Mouse (Mus musculus) neural tube, embryonic 10.5 days (tissue): ENCODE data around the gene Hspb6.

ENCODE experiments used
- DNase-seq: peaks from one replicate; pipeline ENCODE4 v3.0.0-alpha.2; 2017; ENCODE audit warnings: low spot score; ENCODE audit errors: extremely low spot score

Hspb6 gene

GRCm38 (mm10) chr7:30553021-30553589 lies 1.1 kb downstream of the Hspb6 start:
- no peak for DNase-seq

GRCm38 (mm10) chr7:30553810-30554584 lies 2.0 kb downstream of the Hspb6 start:
- DNase-seq = no peak

GRCm38 (mm10) chr7:30556894-30557536 lies 5.0 kb downstream of the Hspb6 start:
- no peak for DNase-seq

GRCm38 (mm10) chr7:30557901-30558514 lies 6.0 kb downstream of the Hspb6 start:
- no peak for DNase-seq

GRCm38 (mm10) chr7:30558656-30559442 lies 6.9 kb downstream of the Hspb6 start:
- DNase-seq = no peak

DNA sequence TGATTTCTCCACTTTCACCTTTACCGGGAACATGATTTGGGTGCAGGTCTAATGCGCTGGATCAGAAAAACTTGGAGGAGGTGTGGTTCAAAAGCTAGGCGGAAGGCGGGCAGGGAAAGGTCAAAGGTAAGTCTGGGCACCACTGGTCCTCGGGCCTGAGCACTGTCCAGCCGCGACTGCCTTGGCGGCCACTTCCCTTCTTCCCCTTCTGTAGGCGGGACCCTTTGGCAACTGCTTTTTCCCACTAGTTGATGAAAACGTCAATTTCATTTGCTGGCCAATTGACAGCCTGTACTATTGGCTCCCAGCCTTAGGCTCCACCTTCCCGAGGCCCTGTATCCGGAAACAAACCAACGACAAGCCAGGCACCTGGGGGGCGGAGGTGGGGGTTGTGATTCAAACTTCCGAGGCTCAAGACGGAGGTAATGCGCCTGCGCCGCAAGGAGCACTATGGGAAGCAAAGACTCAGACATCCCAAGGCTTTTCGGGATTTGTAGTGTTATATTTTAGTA lies 7.5 kb downstream of the Hspb6 start, which contains the start of gene Lin37:
Gene Lin37, minus strand, starts transcription at position 396 of the 512 bp plus-strand sequence.
- DNase-seq = peak; percentile 88

DNA sequence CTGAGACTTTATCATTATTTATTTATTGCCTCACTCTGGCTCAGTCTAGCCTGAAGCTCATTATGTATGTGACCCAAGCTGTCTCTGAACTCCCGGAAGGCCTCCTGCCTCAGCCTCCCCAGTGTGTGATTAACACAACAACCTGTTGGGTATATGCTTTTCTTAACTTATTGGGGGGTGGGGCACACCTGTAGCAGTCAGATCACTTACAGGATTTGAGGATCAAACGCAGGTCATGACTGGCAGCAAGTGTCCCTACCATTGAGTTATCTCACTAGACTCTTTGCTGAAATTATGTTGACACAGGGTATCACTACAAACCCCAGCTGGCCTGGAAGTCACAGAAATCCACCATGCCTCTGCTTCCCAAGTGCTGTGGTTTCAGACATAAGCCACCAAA lies 8.3 kb downstream of the Hspb6 start:
- no peak for DNase-seq

GRCm38 (mm10) chr7:30562526-30563116 lies 10.6 kb downstream of the Hspb6 start:
- DNase-seq = peak; percentile 48

- peak; percentile 94 for DNase-seq
Measured at GRCm38 (mm10) chr7:30563117-30563905, 11.3 kb downstream of the Hspb6 start, which contains the start of the genes U2af1l4, Gm49396 and Psenen. Gene U2af1l4, plus strand, starts transcription at chr7:30563301. Gene Gm49396, plus strand, starts transcription at chr7:30563344. Gene Psenen, minus strand, starts transcription at chr7:30563627.

- no peak for DNase-seq
Measured at GRCm38 (mm10) chr7:30563906-30564280, 11.9 kb downstream of the Hspb6 start.

DNA sequence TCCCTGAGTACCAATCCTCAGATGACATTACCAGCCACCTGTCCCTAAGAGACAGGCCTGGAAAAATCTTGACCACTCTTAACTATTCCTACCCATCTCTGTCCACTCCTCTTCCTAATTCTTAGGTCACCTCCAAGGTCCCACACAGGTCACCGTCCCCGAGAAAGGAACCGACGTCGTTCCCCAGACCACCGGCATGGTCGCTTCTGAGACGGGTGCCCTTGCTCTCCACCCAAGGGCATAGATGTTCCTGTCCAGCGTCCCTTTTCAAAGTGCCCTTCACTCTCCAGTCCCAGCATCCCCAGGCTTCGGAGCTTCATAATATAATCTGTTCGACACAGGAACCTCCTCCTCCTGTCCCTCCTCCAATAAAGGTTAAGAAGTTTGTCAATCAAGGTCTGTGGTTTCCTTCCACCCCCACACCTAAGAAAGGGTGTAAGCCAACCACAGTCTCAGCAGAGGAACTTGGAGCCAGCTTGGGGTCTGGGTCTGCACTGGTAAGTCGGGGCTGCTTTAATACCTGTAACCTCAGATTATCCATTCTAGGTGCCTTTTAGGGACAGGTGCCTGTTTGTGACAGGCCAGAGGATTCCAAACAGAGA lies 13.1 kb downstream of the Hspb6 start, which contains the start of gene Igflr1:
Gene Igflr1, plus strand, starts transcription at position 458 of the 602 bp plus-strand sequence.
- no peak for DNase-seq

GRCm38 (mm10) chr7:30566033-30566432 lies 14.1 kb downstream of the Hspb6 start:
- no peak for DNase-seq

DNA sequence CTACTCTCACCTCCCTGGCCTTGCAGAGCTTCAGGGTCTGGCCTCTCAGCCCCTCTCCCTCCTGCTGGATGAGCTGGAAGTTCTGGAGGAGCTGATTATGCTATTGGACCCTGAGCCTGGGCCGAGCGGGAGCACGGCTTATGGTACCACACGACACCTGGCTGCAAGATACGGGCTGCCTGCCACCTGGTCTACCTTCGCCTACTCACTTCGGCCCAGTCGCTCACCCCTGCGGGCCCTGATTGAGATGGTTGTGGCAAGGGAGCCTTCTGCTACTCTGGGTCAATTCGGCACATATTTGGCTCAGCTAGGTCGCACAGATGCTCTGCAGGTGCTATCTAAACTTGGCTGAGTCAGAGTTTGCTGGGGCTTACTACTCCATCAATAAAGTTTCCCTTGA lies 15.6 kb downstream of the Hspb6 start:
- no peak for DNase-seq

GRCm38 (mm10) chr7:30572389-30572788 lies 20.4 kb downstream of the Hspb6 start:
- no peak for DNase-seq

DNA sequence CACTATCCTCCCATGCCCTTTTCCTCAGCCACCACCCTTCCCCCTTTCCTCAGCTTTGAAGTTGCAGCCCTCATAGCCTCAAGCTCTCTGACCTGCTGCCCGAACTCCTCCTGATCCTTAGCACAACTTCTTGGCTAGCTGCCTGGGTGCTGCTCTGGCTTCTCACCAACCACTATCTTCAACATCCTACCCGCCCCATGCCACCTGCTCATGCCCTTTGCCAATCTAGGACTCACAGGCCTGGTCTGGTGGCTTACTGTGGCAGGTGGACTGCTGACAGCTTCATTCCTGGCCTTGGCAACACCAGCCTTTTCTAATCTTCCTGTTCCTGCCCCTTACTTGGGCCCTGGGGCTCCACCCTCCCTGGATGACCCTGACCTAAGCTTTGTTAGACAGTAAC lies 21.0 kb downstream of the Hspb6 start:
- no peak for DNase-seq

DNA sequence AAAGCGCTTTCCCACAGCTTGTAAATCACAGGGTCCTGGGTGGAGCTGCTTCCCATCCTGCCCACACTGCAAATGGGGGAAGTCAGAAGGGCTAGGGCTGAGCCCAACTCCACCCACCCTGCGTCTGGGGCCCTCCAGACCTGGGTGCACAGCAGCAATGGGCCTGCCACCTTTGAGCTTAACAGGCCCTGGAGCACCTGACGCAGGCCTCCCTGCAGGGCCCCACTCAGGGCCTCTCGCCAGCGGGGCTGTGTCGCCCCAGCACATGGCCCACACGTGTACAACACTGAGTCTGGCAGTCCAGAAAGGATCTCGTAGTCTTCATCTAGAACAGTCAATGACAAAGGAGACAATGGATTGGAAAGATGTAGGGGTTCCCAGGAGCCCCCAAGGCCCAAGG lies 28.0 kb downstream of the Hspb6 start:
- DNase-seq = no peak

DNA sequence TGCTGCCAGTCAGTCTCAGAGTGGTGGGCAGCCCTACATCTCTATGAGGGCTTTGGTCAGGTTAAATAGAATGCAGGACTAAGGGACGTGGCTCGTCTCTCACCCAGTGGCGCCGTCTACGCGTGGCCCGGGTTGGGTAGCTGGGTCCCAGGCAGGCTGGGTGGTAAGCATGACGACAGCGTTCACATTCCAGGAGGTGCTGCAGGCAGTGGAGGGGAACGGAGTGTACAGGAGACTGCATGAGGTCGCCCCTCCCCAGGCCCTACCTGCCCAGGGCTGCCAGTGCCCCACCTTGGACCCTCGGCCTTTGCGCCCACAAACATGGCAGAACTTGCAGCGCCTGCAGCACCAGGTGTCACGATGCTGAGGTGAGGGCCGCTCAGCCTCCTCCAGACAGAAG lies 29.6 kb downstream of the Hspb6 start:
- DNase-seq = no peak

DNA sequence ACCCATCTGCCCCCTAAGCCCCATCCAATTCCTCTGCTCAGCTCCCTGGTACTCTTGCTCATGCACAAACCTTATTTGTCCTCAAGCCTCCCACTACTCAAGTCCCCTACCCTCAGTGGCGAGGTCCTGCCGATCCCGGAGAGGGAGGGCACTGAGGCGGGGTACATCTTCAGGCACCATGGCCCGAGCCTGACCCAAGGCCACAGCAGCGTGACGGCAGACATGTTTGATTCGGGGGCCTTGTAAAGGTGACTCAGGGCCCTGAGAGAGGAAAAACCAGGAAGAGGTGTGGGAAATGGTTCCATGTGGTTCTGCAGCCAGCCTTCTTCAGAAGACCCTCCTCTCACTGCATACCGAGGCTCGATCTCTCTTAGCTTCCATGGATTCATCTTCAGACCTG lies 32.4 kb downstream of the Hspb6 start:
- DNase-seq = no peak

- DNase-seq = no peak
Measured at GRCm38 (mm10) chr7:30585170-30585569, 33.2 kb downstream of the Hspb6 start.
